Mouse (Mus musculus) kidney, adult 10 weeks (tissue): Measurements from ENCODE around the gene Pkn1. TPM values are rescaled to one million over a fixed set of nuclear protein-coding genes. Genes with fewer than 3 reads are reported as not detected.

Experiments used
- polyA plus RNA-seq: library from polyadenylated mRNA; stranded (reverse); fragments of 350-450 nt; fragmentation: Illumina TruSeq; extraction: RNeasy Lipid Tissue Mini Kit (QIAGEN cat#74804); gene quantifications from one replicate; pipeline ENCODE4 v1.2.3, GENCODE M21; 2014; ENCODE audit warnings: low read depth, low replicate concordance

The Pkn1 gene
- polyA plus RNA-seq, result 5.9 TPM

DNA sequence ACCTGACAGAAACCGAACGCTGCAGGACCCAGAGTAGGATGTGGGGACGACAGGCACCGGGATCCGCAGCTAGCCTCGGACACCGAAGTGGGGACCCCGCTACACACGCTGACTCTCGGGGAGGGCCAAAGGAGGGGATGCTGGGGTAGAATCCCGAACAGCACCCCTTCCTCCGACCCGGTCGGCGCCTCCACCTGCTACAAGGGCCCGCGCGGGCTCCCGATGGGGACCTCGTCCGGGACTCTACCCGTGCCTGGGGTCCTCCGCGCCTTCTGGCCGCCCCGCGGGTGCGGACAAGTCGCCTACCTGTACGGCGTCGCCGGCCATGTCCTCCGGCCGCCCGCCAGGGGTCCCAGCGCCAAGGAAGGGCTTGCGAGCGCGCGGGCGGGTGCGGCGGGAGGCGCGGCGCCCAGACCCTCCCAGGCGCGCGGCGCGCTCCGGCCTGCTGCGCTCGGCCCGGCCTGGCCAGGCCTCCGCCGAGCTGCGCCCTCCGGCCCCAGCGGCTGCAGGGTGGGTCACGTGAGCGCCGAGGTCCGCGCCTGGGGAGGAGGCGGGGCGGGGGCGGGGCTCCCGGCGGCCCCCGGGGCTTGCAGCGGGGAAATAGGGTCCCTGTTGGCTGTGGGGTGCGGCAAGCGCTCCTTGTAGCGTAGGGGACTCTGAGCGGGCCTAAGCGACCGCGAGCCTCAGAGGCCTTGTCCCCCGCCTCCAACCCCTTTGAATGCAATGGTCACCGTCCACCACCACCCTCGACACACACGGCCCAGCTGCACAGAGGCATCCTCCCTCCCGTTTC, at the start of gene Pkn1:
Gene Pkn1, minus strand, starts transcription at position 519 of the 793 bp plus-strand sequence.

DNA sequence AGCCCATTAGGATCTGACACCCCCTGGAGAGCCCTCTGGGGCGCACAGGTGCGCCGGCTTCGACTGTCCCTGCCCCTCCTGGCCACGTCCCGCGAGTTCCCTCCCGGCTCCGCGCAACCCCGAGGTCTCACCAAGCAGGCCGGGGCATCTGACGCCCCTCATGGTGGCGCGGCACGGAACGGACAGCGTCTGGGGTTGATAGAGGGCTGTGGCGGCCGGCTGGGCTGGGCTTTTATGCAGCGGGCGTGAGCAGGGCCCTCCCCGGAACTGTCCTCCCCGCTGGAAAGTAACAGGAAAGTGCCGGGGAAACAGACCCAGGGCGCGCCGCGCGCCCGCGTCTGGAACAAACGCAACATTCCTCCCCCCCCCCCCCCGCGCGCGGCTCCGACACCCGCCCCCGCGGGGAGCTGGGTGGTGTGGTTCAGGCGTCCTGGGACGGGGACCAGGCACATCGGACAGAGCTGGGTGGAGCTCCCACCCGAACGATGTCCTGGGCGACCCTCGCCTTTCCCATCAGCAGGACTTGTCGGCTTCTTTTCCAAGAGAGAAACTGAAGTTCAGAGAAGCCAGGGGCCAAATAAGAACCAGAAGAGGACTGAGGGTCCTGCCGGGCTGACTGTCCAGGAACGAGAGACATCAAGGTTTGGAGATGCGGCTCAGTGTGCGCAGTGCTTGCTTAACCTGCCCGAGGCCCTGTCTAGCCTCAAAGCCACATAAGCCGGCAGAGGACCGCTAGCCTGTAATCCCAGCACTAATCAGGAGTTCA, 42.2 kb upstream of the Pkn1 start, which contains the start of gene Adgre5:
Gene Adgre5, minus strand, starts transcription at position 351 of the 766 bp plus-strand sequence.

DNA sequence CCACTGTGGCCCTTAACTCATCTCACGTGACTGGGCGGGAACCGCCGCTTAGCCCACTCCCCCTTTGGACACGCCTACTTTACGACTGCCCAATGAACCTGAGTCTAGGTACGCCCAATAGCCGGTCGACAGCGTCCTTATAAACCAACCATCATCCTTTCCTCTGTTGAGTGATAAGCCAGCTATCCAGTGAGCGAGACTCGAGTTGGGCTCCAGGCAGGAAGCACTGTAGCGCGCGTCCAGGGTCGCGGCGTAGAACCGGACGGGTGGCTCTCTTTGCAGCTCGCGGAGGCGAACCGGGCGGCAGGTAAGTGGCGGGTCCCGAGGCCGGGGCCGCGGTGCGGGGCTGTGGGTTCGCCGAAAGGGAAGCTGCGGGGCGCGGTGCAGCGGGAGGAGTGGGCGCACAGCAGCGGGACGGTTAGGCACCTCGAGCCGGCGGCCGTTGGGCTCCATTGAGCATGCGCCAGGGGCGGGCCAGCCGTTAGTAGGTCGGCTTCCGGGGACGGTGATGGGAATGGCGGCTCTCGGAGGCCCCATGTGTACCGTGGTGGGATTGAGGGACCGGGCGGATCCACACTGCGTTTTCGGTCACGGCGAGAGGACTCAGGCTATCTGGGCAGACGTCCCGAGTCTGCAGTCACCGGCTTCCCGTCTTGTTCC, 16.2 kb upstream of the Pkn1 start, which contains the start of gene Ddx39:
Gene Ddx39, plus strand, starts transcription at position 147 of the 660 bp plus-strand sequence.

DNA sequence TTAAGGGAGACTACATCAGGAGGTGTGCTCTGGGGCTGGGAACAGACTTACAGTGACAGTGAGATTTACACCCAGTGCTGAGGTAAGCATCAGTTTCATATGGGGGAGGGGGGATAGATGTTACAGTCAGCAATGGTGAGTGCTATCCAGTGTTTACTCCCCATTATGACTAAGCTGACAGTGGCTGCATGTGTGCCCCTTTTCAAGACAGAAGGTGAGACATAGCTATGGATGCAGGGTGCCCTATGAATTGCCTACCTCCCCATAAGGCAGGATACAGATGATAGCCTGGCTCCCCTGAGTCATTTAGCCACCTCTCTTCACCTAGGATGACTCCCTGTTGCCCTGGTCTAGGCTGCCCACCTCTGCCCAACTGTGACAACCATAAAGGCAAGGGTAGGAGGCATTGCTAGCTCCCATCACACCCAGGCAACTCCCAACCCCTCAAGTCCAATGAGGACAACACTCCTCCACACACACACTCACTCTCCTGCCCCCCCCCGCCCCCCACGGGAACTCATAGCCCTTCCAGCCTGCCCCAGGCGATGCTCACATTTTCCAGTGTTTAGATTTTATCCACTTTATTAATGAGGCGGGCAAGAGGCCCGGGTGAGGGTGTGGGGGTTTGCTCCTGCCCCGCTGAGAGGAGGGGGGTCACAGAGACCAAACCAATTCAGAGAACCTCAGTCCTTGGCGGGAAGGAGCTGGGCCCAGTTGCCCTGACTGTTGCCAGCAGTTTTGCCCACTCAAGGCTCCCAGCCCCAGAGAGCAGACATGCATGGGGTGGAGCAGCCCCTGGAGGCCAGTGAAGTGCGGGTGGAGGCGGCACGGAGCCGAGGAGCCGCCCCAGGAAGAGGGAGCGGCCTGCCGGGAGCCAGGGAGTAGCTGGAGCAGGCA, 32.8 kb downstream of the Pkn1 start, which contains the start of gene Ptger1:
Gene Ptger1, plus strand, starts transcription at position 710 of the 897 bp plus-strand sequence.

DNA sequence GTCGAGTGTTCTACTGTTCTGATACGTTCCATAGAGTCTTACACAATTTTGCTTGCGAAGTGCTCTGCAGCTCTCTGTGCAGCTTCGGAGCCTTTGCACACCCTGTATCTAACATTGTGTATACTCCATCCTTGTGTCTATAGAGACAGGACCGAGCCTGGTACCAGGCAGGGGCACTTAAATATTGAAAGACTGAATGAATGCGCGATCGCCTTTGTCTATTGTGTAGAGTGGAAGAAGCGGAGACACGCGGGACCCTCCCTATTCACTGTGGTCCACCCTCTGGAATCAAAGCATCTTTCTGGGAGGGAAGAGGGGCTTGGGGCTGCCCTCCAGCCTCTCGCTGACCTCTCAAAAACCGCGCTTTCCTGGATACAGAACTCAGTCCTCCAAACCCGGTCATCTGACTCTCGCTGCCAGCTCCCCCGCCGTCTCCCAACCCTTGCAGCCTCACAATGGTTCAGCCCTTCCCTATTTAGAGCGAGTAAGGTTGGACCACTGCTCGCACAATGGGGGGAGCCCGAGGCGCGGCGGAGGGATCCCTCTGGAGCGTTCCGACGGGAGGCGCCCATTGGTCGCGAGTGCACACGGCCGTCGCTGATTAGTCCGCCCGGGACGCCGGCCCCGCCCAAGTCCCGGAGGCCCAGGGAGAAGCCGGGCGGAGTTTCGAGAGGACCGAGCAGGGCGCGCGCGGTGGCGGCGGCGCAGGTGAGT, 46.8 kb downstream of the Pkn1 start, which contains the start of gene Gipc1:
Gene Gipc1, plus strand, starts transcription at position 648 of the 714 bp plus-strand sequence.

Other genes with a start within 250 kb of the Pkn1 start
- 393 TPM for gene Scoc, start 240.8 kb downstream of the Pkn1 start, polyA plus RNA-seq
- not detected for gene Olfr370, start 163.4 kb downstream of the Pkn1 start, polyA plus RNA-seq
- 1.1 TPM for gene Ndufb7, start 132.5 kb downstream of the Pkn1 start, polyA plus RNA-seq
- gene Tecr, start 91.2 kb downstream of the Pkn1 start, polyA plus RNA-seq, result 31.4 TPM
- 15.4 TPM for gene Dnajb1, start 91.0 kb downstream of the Pkn1 start, polyA plus RNA-seq
- gene Gipc1, start 46.5 kb downstream of the Pkn1 start, polyA plus RNA-seq, result 0.49 TPM
- 2.7 TPM for gene Ptger1, start 32.5 kb downstream of the Pkn1 start, polyA plus RNA-seq
- gene Ddx39, start 16.0 kb upstream of the Pkn1 start, polyA plus RNA-seq, result 5.4 TPM
- gene Adgre5, start 42.1 kb upstream of the Pkn1 start, polyA plus RNA-seq, result 4.5 TPM
- gene Adgrl1, start 200.9 kb upstream of the Pkn1 start, polyA plus RNA-seq, result 1.1 TPM